Mouse (Mus musculus): ENCODE results near the gene Irs4. TPM values are rescaled to one million over a fixed set of nuclear protein-coding genes. Genes with fewer than 3 reads are reported as not detected.

The Irs4 gene
- 0.71 and 1.3 TPM in 2 replicates for polyA plus RNA-seq (2015; fragmentation: Nextera tagmentation; extraction: Ambion mirVana)

GRCm38 (mm10) chrX:141724937-141725918 lies at the start of gene Irs4:
Irs4 (minus strand) TSS chrX:141725263.
- peak within 1 kb of the TSS; percentile 49 for H3K9ac ChIP-seq
- peaks cover 73% of the 10 kb centered on the region for H3K27me3 ChIP-seq
- peak; percentile 85 for ATAC-seq (ENCODE audit: low FRiP score)
- peak within 1 kb of the TSS; percentile 47 for H3K4me3 ChIP-seq
- WGBS, result 24% methylated on average over 49 of the region's 51 CpGs
- peaks cover 21% of the 10 kb centered on the region for H3K4me1 ChIP-seq (replicated peaks)
- H3K36me3 ChIP-seq, result no peaks in the 10 kb centered on the region
- peak within 1 kb of the TSS; percentile 64 for H3K4me2 ChIP-seq
- H3K9me3 ChIP-seq, result no peaks in the 10 kb centered on the region
- no peak within 1 kb of the TSS for H3K27ac ChIP-seq

- Histone ChIP-seq H3K4me1 (replicated peaks) (no peaks in the 10 kb centered on the region), H3K27ac (no peak overlapping the region), H3K4me2 (no peak overlapping the region), H3K9ac (no peak overlapping the region), H3K4me3 (no peak overlapping the region), H3K27me3 (no peaks in the 10 kb centered on the region), H3K36me3 (no peaks in the 10 kb centered on the region), H3K9me3 (no peaks in the 10 kb centered on the region)
- 75% methylated on average over 2 of the region's 2 CpGs for WGBS
- ATAC-seq (ENCODE audit: low FRiP score), result no peak
Observed at GRCm38 (mm10) chrX:141750360-141750759, 25.3 kb upstream of the Irs4 start.

- no peaks in the 10 kb centered on the region for H3K36me3 ChIP-seq
- WGBS, result 59% methylated on average over 5 of the region's 5 CpGs
- H3K9me3 ChIP-seq, result no peaks in the 10 kb centered on the region
- peaks cover 7% of the 10 kb centered on the region; the same call in 1 of the 2 replicates for H3K4me1 ChIP-seq (replicated peaks)
- no peak overlapping the region for H3K4me3 ChIP-seq
- no peak overlapping the region for H3K4me2 ChIP-seq
- H3K27ac ChIP-seq, result no peak overlapping the region
- no peak overlapping the region for H3K9ac ChIP-seq
- peaks cover 33% of the 10 kb centered on the region for H3K27me3 ChIP-seq
- ATAC-seq (ENCODE audit: low FRiP score), result no peak
Observed at GRCm38 (mm10) chrX:141729570-141729969, 4.5 kb upstream of the Irs4 start.

- peak; percentile 29 for ATAC-seq (ENCODE audit: low FRiP score)
- Histone ChIP-seq H3K9ac (peak overlapping the region; percentile 49), H3K4me2 (peak overlapping the region; percentile 64), H3K9me3 (no peaks in the 10 kb centered on the region), H3K27ac (no peak overlapping the region), H3K27me3 (peaks cover 80% of the 10 kb centered on the region), H3K36me3 (no peaks in the 10 kb centered on the region), H3K4me3 (peak overlapping the region; percentile 47), H3K4me1 (replicated peaks) (peaks cover 21% of the 10 kb centered on the region)
- WGBS, result 22% methylated on average over 52 of the region's 52 CpGs
Observed at GRCm38 (mm10) chrX:141724391-141724891, 622 bp downstream of the Irs4 start.

GRCm38 (mm10) chrX:141723936-141724335 lies 1.1 kb downstream of the Irs4 start:
- Histone ChIP-seq H3K9me3 (no peaks in the 10 kb centered on the region), H3K36me3 (no peaks in the 10 kb centered on the region), H3K9ac (0 out of 2 replicates have a peak overlapping the region, but pooled peaks have one; percentile 49), H3K4me2 (peak overlapping the region; percentile 64), H3K4me1 (replicated peaks) (peaks cover 21% of the 10 kb centered on the region), H3K27ac (no peak overlapping the region), H3K27me3 (peaks cover 82% of the 10 kb centered on the region), H3K4me3 (peak overlapping the region; percentile 47)
- WGBS, result 24% methylated on average over 16 of the region's 16 CpGs
- 0 out of 2 replicates have a peak, but pooled peaks have one; percentile 30 for ATAC-seq (ENCODE audit: low FRiP score)

GRCm38 (mm10) chrX:141721725-141722124 lies 3.3 kb downstream of the Irs4 start:
- 11% methylated on average over 30 of the region's 33 CpGs for WGBS
- Histone ChIP-seq H3K9ac (no peak overlapping the region), H3K36me3 (no peaks in the 10 kb centered on the region), H3K27me3 (peaks cover 72% of the 10 kb centered on the region), H3K4me1 (replicated peaks) (peaks cover 21% of the 10 kb centered on the region), H3K4me2 (peak overlapping the region; percentile 63), H3K9me3 (no peaks in the 10 kb centered on the region), H3K4me3 (peak overlapping the region; percentile 38), H3K27ac (no peak overlapping the region)
- no peak for ATAC-seq (ENCODE audit: low FRiP score)

Other genes starting within 250 kb of the Irs4 start
- gene Col4a5, start 249.9 kb downstream of the Irs4 start, polyA plus RNA-seq (2015; fragmentation: Nextera tagmentation; extraction: Ambion mirVana), result 11.1 and 13.0 TPM in 2 replicates
- not detected in 2 replicates for gene Gm15294, start 150.0 kb upstream of the Irs4 start, polyA plus RNA-seq (2015; fragmentation: Nextera tagmentation; extraction: Ambion mirVana)

All from hindbrain, embryonic 13.5 days (tissue).